Mouse (Mus musculus): ENCODE measurements around the gene Pitx2.

The Pitx2 gene

GRCm38 (mm10) chr3:129201681-129202255, 2.1 kb downstream of the Pitx2 start:
- intact Hi-C loops (cut with DNase I), result loop anchor here (5.0 to 10.0 kb wide), 2 partner anchors 729 to 1017 kb away; no protein-coding TSS in a partner anchor

- intact Hi-C loops (cut with DNase I), result loop anchor here (5.0 to 10.0 kb wide), 2 partner anchors 731 to 1018 kb away; no protein-coding TSS in a partner anchor
Observed at GRCm38 (mm10) chr3:129202871-129203740, 3.4 kb downstream of the Pitx2 start.

GRCm38 (mm10) chr3:129203761-129204440, 4.2 kb downstream of the Pitx2 start:
- intact Hi-C loops (cut with DNase I), result loop anchor here (2.0 to 10.0 kb wide), 3 partner anchors 732 to 1019 kb away; no protein-coding TSS in a partner anchor

GRCm38 (mm10) chr3:129204441-129205313, 5.0 kb downstream of the Pitx2 start:
- intact Hi-C loops (cut with DNase I), result loop anchor here (2.0 to 10.0 kb wide), 3 partner anchors 732 to 1020 kb away; no protein-coding TSS in a partner anchor

- intact Hi-C loops (cut with DNase I), result loop anchor here (2.0 to 10.0 kb wide), 2 partner anchors 857 to 1021 kb away; no protein-coding TSS in a partner anchor
Observed at GRCm38 (mm10) chr3:129205481-129206175, 6.0 kb downstream of the Pitx2 start.

- intact Hi-C loops (cut with DNase I), result loop anchor here (10.0 kb wide), 1 partner anchor 1022 kb away; no protein-coding TSS in a partner anchor
Observed at GRCm38 (mm10) chr3:129206776-129207175, 7.1 kb downstream of the Pitx2 start.

- intact Hi-C loops (cut with DNase I), result loop anchor here (10.0 kb wide), 1 partner anchor 1023 kb away; no protein-coding TSS in a partner anchor
Observed at GRCm38 (mm10) chr3:129207231-129208030, 7.8 kb downstream of the Pitx2 start.

GRCm38 (mm10) chr3:129208031-129208380, 8.3 kb downstream of the Pitx2 start:
- intact Hi-C loops (cut with DNase I), result loop anchor here (10.0 kb wide), 1 partner anchor 1023 kb away; no protein-coding TSS in a partner anchor

- intact Hi-C loops (cut with DNase I), result loop anchor here (10.0 kb wide), 1 partner anchor 1024 kb away; no protein-coding TSS in a partner anchor
Observed at GRCm38 (mm10) chr3:129208421-129208820, 8.7 kb downstream of the Pitx2 start.

- intact Hi-C loops (cut with DNase I), result loop anchor here (10.0 kb wide), 1 partner anchor 1024 kb away; no protein-coding TSS in a partner anchor
Observed at GRCm38 (mm10) chr3:129209266-129209665, 9.6 kb downstream of the Pitx2 start.

- intact Hi-C loops (cut with DNase I), result loop anchor here (10.0 kb wide), 1 partner anchor 1025 kb away; no protein-coding TSS in a partner anchor
Observed at GRCm38 (mm10) chr3:129209771-129210170, 10.1 kb downstream of the Pitx2 start.

GRCm38 (mm10) chr3:129212038-129212645, 12.5 kb downstream of the Pitx2 start:
- intact Hi-C loops (cut with DNase I), result no loop called here

GRCm38 (mm10) chr3:129212807-129213206, 13.1 kb downstream of the Pitx2 start:
- intact Hi-C loops (cut with DNase I), result no loop called here

- intact Hi-C loops (cut with DNase I), result no loop called here
Observed at GRCm38 (mm10) chr3:129213633-129214145, 14.0 kb downstream of the Pitx2 start.

- intact Hi-C loops (cut with DNase I), result no loop called here
Observed at GRCm38 (mm10) chr3:129214146-129214665, 14.5 kb downstream of the Pitx2 start.

- intact Hi-C loops (cut with DNase I), result no loop called here
Observed at GRCm38 (mm10) chr3:129214666-129215161, 15.0 kb downstream of the Pitx2 start.

- intact Hi-C loops (cut with DNase I), result no loop called here
Observed at GRCm38 (mm10) chr3:129215241-129215750, 15.6 kb downstream of the Pitx2 start.
